Mouse (Mus musculus): Measurements from ENCODE around the gene Cnih4.

GRCm38 (mm10) chr1:181143609-181143949 lies 914 bp upstream of the Cnih4 start:
- no peak for TF ChIP-seq POLR2A (IDR thresholded peaks at IDR 0.05; ENCODE audit: borderline replicate concordance, extremely low read depth, low read depth, low read length)
- no peak for TF ChIP-seq CTCF (IDR thresholded peaks at IDR 0.05; ENCODE audit: insufficient read depth, low read length)

Data from lung, adult 2 months (tissue).